Mouse (Mus musculus): ENCODE results near the gene Hmga1b. TPM values are rescaled to one million over a fixed set of nuclear protein-coding genes. Genes with fewer than 3 reads are reported as not detected.

Gene Hmga1b
- polyA plus RNA-seq, 1 experiment from 2014 or later, result 5.4 TPM

GRCm38 (mm10) chr11:120792652-120793051, 30.1 kb downstream of the Hmga1b start:
- no peak overlapping the region for H3K4me2 ChIP-seq (replicated peaks)
- H3K27ac ChIP-seq (replicated peaks), result no peak overlapping the region
- peaks cover 68% of the 10 kb centered on the region for H3K36me3 ChIP-seq
- no peaks in the 10 kb centered on the region for H3K9me3 ChIP-seq
- H3K9ac ChIP-seq (replicated peaks), result no peak overlapping the region
- no peak for ATAC-seq (ENCODE audit: low FRiP score, low read depth)
- peaks cover 18% of the 10 kb centered on the region for H3K4me1 ChIP-seq
- 95% methylated on average over 9 of the region's 9 CpGs for WGBS
- no peak overlapping the region for H3K4me3 ChIP-seq
- H3K27me3 ChIP-seq, result no peaks in the 10 kb centered on the region

DNA sequence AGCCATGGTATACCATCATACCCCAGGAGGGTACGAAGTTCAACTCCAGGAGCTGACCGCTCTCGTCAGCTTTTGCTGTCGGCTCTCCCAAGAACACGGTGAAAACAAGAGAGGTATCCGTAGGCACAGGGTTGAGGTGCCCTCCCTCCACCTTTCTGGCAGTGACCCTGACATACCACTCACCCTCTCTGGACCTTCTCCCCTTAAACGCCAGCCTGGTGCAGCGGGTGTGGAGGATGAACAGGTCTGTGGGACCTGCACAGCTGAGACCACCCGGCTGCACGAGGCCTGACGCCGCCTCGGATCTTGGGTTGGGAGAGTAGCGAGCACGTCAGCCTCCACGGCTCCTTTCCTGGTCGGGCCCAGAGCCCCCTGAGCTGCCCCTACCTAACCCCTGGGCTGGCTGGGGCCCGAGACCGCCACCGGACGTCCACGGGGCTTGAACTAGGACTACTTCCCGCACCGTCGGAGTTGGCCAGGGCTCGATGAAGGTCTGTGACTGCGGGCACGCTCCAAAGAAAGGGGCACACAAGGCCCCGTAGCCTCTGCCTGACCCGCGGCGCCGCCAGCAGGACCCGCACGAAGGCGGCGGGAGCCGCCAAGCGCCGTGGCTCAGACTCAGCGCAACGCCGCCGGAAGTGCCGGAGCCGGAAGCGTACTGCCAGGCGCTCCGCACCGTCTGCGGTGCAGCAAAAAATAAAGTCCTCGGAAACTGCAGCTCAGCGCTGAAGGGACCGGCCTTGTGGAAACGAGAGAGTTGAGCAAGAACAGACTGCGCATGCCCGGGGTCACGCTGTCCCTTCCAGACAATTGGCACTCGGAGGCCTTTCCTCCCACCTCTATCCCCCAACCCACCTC, 33.4 kb downstream of the Hmga1b start, which contains the start of gene Dus1l:
TSS of gene Dus1l (minus strand) at position 648 of the 858 bp plus-strand sequence.
- ATAC-seq (ENCODE audit: low FRiP score, low read depth), result peak; percentile 84
- peaks cover 18% of the 10 kb centered on the region for H3K4me1 ChIP-seq
- peak within 1 kb of the TSS; percentile 99 for H3K4me2 ChIP-seq (replicated peaks)
- no peaks in the 10 kb centered on the region for H3K27me3 ChIP-seq
- H3K9ac ChIP-seq (replicated peaks), result peak within 1 kb of the TSS; percentile 96
- peaks cover 38% of the 10 kb centered on the region for H3K36me3 ChIP-seq
- WGBS, result 2% methylated on average over 59 of the region's 59 CpGs
- no peaks in the 10 kb centered on the region for H3K9me3 ChIP-seq
- H3K27ac ChIP-seq (replicated peaks), result peak within 1 kb of the TSS; percentile 89
- H3K4me3 ChIP-seq, result peak within 1 kb of the TSS; percentile 91

DNA sequence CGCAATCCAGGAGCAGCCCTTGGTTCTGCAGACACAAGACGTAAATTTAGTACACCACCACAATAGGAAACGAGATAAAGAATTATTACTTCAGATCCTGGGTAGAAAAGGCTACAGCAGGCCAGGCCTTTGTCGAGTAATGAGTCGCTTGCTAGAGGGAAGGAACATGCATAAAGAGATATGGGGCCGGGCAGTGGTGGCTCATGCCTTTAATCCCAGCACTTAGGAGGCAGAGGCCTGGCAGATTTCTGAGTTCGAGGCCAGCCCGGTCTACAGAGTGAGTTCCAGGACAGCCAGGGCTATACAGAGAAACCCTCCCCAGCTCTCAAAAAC, 34.0 kb downstream of the Hmga1b start:
- Histone ChIP-seq H3K27me3 (no peaks in the 10 kb centered on the region), H3K4me2 (replicated peaks) (peak overlapping the region; percentile 99), H3K4me3 (peak overlapping the region; percentile 91), H3K27ac (replicated peaks) (peak overlapping the region; percentile 89), H3K9ac (replicated peaks) (peak overlapping the region; percentile 96), H3K9me3 (no peaks in the 10 kb centered on the region), H3K36me3 (peaks cover 32% of the 10 kb centered on the region), H3K4me1 (peaks cover 18% of the 10 kb centered on the region)
- ATAC-seq (ENCODE audit: low FRiP score, low read depth), result peak; percentile 57
- 21% methylated on average over 8 of the region's 8 CpGs for WGBS

GRCm38 (mm10) chr11:120798244-120798643, 35.6 kb downstream of the Hmga1b start:
- H3K27me3 ChIP-seq, result no peaks in the 10 kb centered on the region
- H3K4me3 ChIP-seq, result no peak overlapping the region
- 93% methylated on average over 3 of the region's 3 CpGs for WGBS
- H3K27ac ChIP-seq (replicated peaks), result no peak overlapping the region
- no peak for ATAC-seq (ENCODE audit: low FRiP score, low read depth)
- H3K4me1 ChIP-seq, result peaks cover 18% of the 10 kb centered on the region
- no peaks in the 10 kb centered on the region for H3K9me3 ChIP-seq
- no peak overlapping the region for H3K9ac ChIP-seq (replicated peaks)
- H3K4me2 ChIP-seq (replicated peaks), result no peak overlapping the region
- peaks cover 15% of the 10 kb centered on the region for H3K36me3 ChIP-seq

GRCm38 (mm10) chr11:120799316-120799890, 36.8 kb downstream of the Hmga1b start:
- Histone ChIP-seq H3K9me3 (no peaks in the 10 kb centered on the region), H3K9ac (replicated peaks) (no peak overlapping the region), H3K4me1 (peaks cover 15% of the 10 kb centered on the region), H3K36me3 (peaks cover 5% of the 10 kb centered on the region; the same call in 1 of the 2 replicates), H3K4me2 (replicated peaks) (no peak overlapping the region), H3K27ac (replicated peaks) (peak overlapping the region; percentile 27; the same call in 1 of the 2 replicates), H3K4me3 (no peak overlapping the region), H3K27me3 (no peaks in the 10 kb centered on the region)
- WGBS, result 79% methylated on average over 6 of the region's 6 CpGs
- no peak for ATAC-seq (ENCODE audit: low FRiP score, low read depth)

- no peaks in the 10 kb centered on the region for H3K27me3 ChIP-seq
- H3K4me3 ChIP-seq, result no peak overlapping the region
- H3K4me1 ChIP-seq, result peaks cover 6% of the 10 kb centered on the region
- H3K4me2 ChIP-seq (replicated peaks), result no peak overlapping the region
- H3K27ac ChIP-seq (replicated peaks), result peak overlapping the region; percentile 27
- whole genome bisulfite sequencing, result 16% methylated on average over 10 of the region's 10 CpGs
- no peaks in the 10 kb centered on the region for H3K9me3 ChIP-seq
- peaks cover 6% of the 10 kb centered on the region for H3K36me3 ChIP-seq
- 0 out of 2 replicates have a peak overlapping the region, but pooled peaks have one; percentile 16 for H3K9ac ChIP-seq (replicated peaks)
- ATAC-seq (ENCODE audit: low FRiP score, low read depth), result peak; percentile 50; the same call in 1 of the 2 replicates
Measured at GRCm38 (mm10) chr11:120800061-120800904, 37.7 kb downstream of the Hmga1b start.

GRCm38 (mm10) chr11:120804274-120804673, 41.7 kb downstream of the Hmga1b start:
- Histone ChIP-seq H3K27me3 (no peaks in the 10 kb centered on the region), H3K4me2 (replicated peaks) (no peak overlapping the region), H3K4me1 (no peaks in the 10 kb centered on the region), H3K9me3 (no peaks in the 10 kb centered on the region), H3K27ac (replicated peaks) (no peak overlapping the region), H3K4me3 (no peak overlapping the region), H3K36me3 (peaks cover 46% of the 10 kb centered on the region), H3K9ac (replicated peaks) (no peak overlapping the region)
- ATAC-seq (ENCODE audit: low FRiP score, low read depth), result no peak
- WGBS, result 82% methylated on average over 7 of the region's 7 CpGs

DNA sequence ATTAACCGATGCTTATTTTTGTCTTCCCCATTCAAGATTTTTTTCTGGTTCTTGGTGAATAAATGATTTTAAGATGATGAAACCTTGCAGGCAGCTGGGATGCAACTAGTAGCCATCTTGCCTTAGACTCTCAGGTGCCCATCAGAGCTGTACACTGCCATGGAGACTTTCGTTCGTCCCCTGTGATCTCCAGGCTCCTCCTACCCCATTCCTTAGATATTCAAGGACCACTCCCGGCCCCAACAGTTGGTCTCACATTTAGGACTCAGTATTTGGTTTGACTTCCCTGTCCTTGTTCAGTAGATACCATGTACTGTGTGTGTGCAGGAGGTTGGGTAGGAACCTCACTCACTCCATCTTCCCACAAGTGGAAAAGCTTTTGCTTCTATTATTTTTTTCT, 42.2 kb downstream of the Hmga1b start:
- no peak overlapping the region for H3K4me3 ChIP-seq
- H3K27me3 ChIP-seq, result no peaks in the 10 kb centered on the region
- ATAC-seq (ENCODE audit: low FRiP score, low read depth), result no peak
- no peak overlapping the region for H3K4me2 ChIP-seq (replicated peaks)
- no peaks in the 10 kb centered on the region for H3K4me1 ChIP-seq
- WGBS, result 82% methylated on average over 4 of the region's 4 CpGs
- H3K36me3 ChIP-seq, result peaks cover 51% of the 10 kb centered on the region
- no peak overlapping the region for H3K27ac ChIP-seq (replicated peaks)
- no peaks in the 10 kb centered on the region for H3K9me3 ChIP-seq
- H3K9ac ChIP-seq (replicated peaks), result no peak overlapping the region

- Histone ChIP-seq H3K4me1 (no peaks in the 10 kb centered on the region), H3K4me2 (replicated peaks) (no peak overlapping the region), H3K27ac (replicated peaks) (no peak overlapping the region), H3K9me3 (no peaks in the 10 kb centered on the region), H3K9ac (replicated peaks) (no peak overlapping the region), H3K4me3 (no peak overlapping the region), H3K36me3 (peaks cover 60% of the 10 kb centered on the region), H3K27me3 (no peaks in the 10 kb centered on the region)
- 88% methylated on average over 7 of the region's 7 CpGs for WGBS
- no peak for ATAC-seq (ENCODE audit: low FRiP score, low read depth)
Measured at GRCm38 (mm10) chr11:120805375-120806298, 43.0 kb downstream of the Hmga1b start.

DNA sequence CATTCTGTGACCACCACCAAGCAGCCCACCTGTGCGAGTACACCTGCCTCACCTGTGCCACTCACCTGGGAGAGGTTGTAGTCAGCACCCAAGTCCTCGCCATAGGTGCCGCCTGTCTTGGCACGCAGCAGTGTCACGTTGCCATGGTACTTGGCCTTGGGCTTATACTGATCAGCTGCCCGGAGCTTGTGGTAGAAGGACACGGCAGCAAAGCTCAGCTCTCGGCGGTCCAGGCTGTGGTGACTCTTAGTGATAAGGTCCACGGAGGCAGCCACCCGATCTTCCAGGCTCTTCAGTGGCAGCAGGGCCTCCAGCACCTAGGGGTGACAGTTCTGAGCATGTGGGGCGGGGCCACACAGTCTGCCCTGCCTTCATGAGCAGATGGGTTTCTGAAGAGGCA, 45.4 kb downstream of the Hmga1b start:
- no peak overlapping the region for H3K9ac ChIP-seq (replicated peaks)
- no peak overlapping the region for H3K4me3 ChIP-seq
- H3K36me3 ChIP-seq, result peaks cover 83% of the 10 kb centered on the region
- no peak overlapping the region for H3K4me2 ChIP-seq (replicated peaks)
- no peak overlapping the region for H3K27ac ChIP-seq (replicated peaks)
- no peak for ATAC-seq (ENCODE audit: low FRiP score, low read depth)
- no peaks in the 10 kb centered on the region for H3K27me3 ChIP-seq
- H3K4me1 ChIP-seq, result no peaks in the 10 kb centered on the region
- WGBS, result 93% methylated on average over 12 of the region's 12 CpGs
- H3K9me3 ChIP-seq, result no peaks in the 10 kb centered on the region

DNA sequence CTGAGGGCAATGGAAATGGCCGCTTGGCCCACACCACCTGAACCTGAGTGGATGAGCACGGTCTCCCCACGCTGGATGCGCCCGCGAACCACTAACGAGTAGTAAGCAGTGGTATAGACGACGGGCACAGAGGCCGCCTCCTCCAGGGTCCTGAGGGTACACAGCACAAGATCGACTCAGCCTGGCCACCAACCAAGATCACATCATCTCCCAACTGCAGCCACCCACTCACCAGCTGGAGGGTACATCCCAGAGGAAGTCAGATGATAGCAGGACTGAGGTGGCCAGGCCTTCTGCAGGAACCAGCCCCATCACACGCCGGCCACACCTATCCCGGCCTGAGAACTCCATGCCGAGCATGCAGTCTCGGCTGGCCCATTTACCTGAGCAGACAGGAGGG, 49.5 kb downstream of the Hmga1b start:
- Histone ChIP-seq H3K4me2 (replicated peaks) (no peak overlapping the region), H3K9ac (replicated peaks) (no peak overlapping the region), H3K4me1 (no peaks in the 10 kb centered on the region), H3K27me3 (no peaks in the 10 kb centered on the region), H3K4me3 (no peak overlapping the region), H3K9me3 (no peaks in the 10 kb centered on the region), H3K36me3 (peaks cover 100% of the 10 kb centered on the region), H3K27ac (replicated peaks) (no peak overlapping the region)
- 95% methylated on average over 16 of the region's 16 CpGs for WGBS
- ATAC-seq (ENCODE audit: low FRiP score, low read depth), result no peak
